In genomic region chr16:38239729-38240128, GRCm38 (mm10) we compare ENCODE assay signal across 9 mouse cellular contexts. TPM values are rescaled to one million over a fixed set of nuclear protein-coding genes. Genes with fewer than 3 reads are reported as not detected.
A peak's percentile ranks its signal among the peaks of the same experiment; 100 is the strongest.
DNase-seq lines count a peak whose midpoint lies in the region; ATAC-seq and TF ChIP-seq lines count a peak whose summit lies in the region.
"Had no signal": no experiment of that assay in that cellular context is flagged by ENCODE, and none has a peak within 500 bp of the region (broad histone marks: within the 10 kb centered on the region; RNA-seq: fewer than 3 reads in every experiment).

No protein-coding gene starts in this region.

- no peak overlapping the region for H3K4me3 ChIP-seq in hindbrain, embryonic 13.5 days
- H3K4me3 ChIP-seq in hindbrain, embryonic 10.5 days, result no peak overlapping the region
- no peak overlapping the region for H3K4me3 ChIP-seq in E14TG2a.4 (replicated peaks; ENCODE audit: low read length)
- H3K4me3 ChIP-seq: midbrain, embryonic 12.5 days had no signal

- peak; percentile 91 for TF ChIP-seq CTCF in E14TG2a.4 (conservative IDR thresholded peaks at IDR 0.05; ENCODE audit: low read length)

- H3K9me3 ChIP-seq in hindbrain, embryonic 13.5 days, result no peaks in the 10 kb centered on the region
- no peaks in the 10 kb centered on the region for H3K9me3 ChIP-seq in hindbrain, embryonic 10.5 days
- no peaks in the 10 kb centered on the region for H3K9me3 ChIP-seq in E14TG2a.4 (ENCODE audit: low read length)
- H3K9me3 ChIP-seq: midbrain, embryonic 12.5 days had no signal

- H3K27ac ChIP-seq in hindbrain, embryonic 13.5 days, result 0 out of 2 replicates have a peak overlapping the region, but pooled peaks have one; percentile 0
- H3K27ac ChIP-seq in hindbrain, embryonic 10.5 days, result no peak overlapping the region
- H3K27ac ChIP-seq: midbrain, embryonic 12.5 days had no signal

- H3K4me1 ChIP-seq in hindbrain, embryonic 13.5 days (replicated peaks), result no peaks in the 10 kb centered on the region
- no peaks in the 10 kb centered on the region for H3K4me1 ChIP-seq in hindbrain, embryonic 10.5 days (replicated peaks)
- peaks cover 23% of the 10 kb centered on the region for H3K4me1 ChIP-seq in E14TG2a.4 (replicated peaks; ENCODE audit: low read depth, low read length)
- H3K4me1 ChIP-seq: midbrain, embryonic 12.5 days had no signal

- WGBS in hindbrain, embryonic 13.5 days, result 85% methylated on average over 5 of the region's 5 CpGs
- 86% methylated on average over 5 of the region's 5 CpGs for WGBS in hindbrain, embryonic 10.5 days

- no peak overlapping the region for H3K4me2 ChIP-seq in hindbrain, embryonic 13.5 days
- H3K4me2 ChIP-seq: midbrain, embryonic 12.5 days had no signal

- no peak for DNase-seq in hindbrain, embryonic 10.5 days (ENCODE audit: low spot score)
- peak; percentile 61 for DNase-seq in brain, adult 2 months (ENCODE audit: low read depth, low spot score)
- DNase-seq in lung, postnatal 10 days, result peak; percentile 71
- DNase-seq in splenic B cell, adult 2 months (ENCODE audit: low read depth, low spot score), result peak; percentile 92
- DNase-seq in urinary bladder, postnatal 4 days (ENCODE audit: low spot score in 2 of 2), result no peak

- H3K36me3 ChIP-seq in hindbrain, embryonic 13.5 days, result peaks cover 40% of the 10 kb centered on the region
- peaks cover 63% of the 10 kb centered on the region for H3K36me3 ChIP-seq in hindbrain, embryonic 10.5 days
- peaks cover 14% of the 10 kb centered on the region for H3K36me3 ChIP-seq in E14TG2a.4 (ENCODE audit: insufficient read depth, low read length)
- H3K36me3 ChIP-seq in splenic B cell, adult 2 months (ENCODE audit: control insufficient read depth, insufficient read depth, low read length, poor library complexity, severe bottlenecking), result peaks cover 6% of the 10 kb centered on the region; the same call in 1 of the 2 replicates

- no peak overlapping the region for H3K9ac ChIP-seq in hindbrain, embryonic 13.5 days
- H3K9ac ChIP-seq: midbrain, embryonic 12.5 days had no signal

- no peaks in the 10 kb centered on the region for H3K27me3 ChIP-seq in hindbrain, embryonic 13.5 days
- no peaks in the 10 kb centered on the region for H3K27me3 ChIP-seq in hindbrain, embryonic 10.5 days (ENCODE audit: insufficient read depth, poor library complexity, severe bottlenecking)
- H3K27me3 ChIP-seq in E14TG2a.4 (ENCODE audit: insufficient read depth, low read length), result no peaks in the 10 kb centered on the region
- no peaks in the 10 kb centered on the region for H3K27me3 ChIP-seq in splenic B cell, adult 2 months (ENCODE audit: control insufficient read depth, insufficient read depth, low read length, poor library complexity, severe bottlenecking)
- H3K27me3 ChIP-seq: midbrain, embryonic 12.5 days had no signal

- no peak for ATAC-seq in hindbrain, embryonic 13.5 days (ENCODE audit: low FRiP score)
- peak; percentile 93 to 96 for ATAC-seq in hematopoietic stem cell, adult 5-6 weeks (replicated peaks in 1 of 2; ENCODE audit: insufficient read depth in 1 of 2, low FRiP score in 2 of 2, low TSS enrichment in 1 of 2, low read depth in 1 of 2, poor library complexity in 2 of 2, severe bottlenecking in 2 of 2)

RNA-seq across cellular contexts. Expression of gene Nr1i2, which starts 54.9 kb away (rescaled TPM):
- polyA plus RNA-seq in hindbrain, embryonic 13.5 days (2015; fragmentation: Nextera tagmentation; extraction: Ambion mirVana), result 0.09 TPM in 1 of 2 replicates, not detected in the other
- polyA plus RNA-seq in hindbrain, embryonic 10.5 days (2016; fragmentation: Nextera tagmentation; extraction: Ambion mirVana), result not detected in 2 replicates
- total RNA-seq in hematopoietic stem cell, adult 5-6 weeks (2017), result not detected in 2 replicates
- polyA plus RNA-seq: midbrain, embryonic 12.5 days had no signal

Comparison
In these comparisons a context has a peak if more than half of its experiments do, and no peak if none do; other contexts are left out.
1. DNase-seq: peak in brain, adult 2 months (single experiment), lung, postnatal 10 days (single experiment) and splenic B cell, adult 2 months (single experiment); none in hindbrain, embryonic 10.5 days (single experiment) and urinary bladder, postnatal 4 days (0 of 2).